Mouse (Mus musculus): ENCODE data around the gene Mesd. TPM values are rescaled to one million over a fixed set of nuclear protein-coding genes. Genes with fewer than 3 reads are reported as not detected.
A peak's percentile ranks its signal among the peaks of the same experiment; 100 is the strongest.
"Not testable (repeated sequence)": the region's sequence is repeated elsewhere in the genome, so short reads cannot be mapped to it uniquely, and the experiment has no call there.

Mesd gene
- polyA plus RNA-seq, 1 experiment, result not detected

- no peak overlapping the region for H3K27ac ChIP-seq (ENCODE audit: insufficient read depth, low read depth, low read length)
Measured at GRCm38 (mm10) chr7:83886366-83887129, 2.3 kb downstream of the Mesd start.

DNA sequence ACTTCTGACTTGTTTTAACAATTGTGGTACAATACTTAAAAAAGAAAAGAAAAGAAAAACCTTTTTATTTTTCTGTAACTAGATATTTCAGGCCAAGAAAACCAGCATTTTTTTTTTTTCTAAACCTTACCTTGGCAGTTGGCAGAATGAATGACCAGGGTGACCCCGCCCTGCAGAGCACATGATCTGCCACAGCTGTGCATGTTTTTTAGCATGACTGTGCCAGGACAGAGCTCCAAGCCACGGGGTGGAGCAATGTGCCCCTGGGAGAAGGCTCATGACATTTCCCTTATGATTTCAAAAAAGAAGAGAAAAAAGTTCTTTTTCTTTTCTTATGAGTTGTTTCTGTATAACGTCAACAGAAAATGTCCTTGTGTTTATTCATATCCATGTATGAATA, 5.1 kb downstream of the Mesd start:
- no peak overlapping the region for H3K4me3 ChIP-seq (ENCODE audit: insufficient read depth, low read depth, low read length)
- WGBS, result 66% methylated on average over 3 of the region's 3 CpGs
- no peak overlapping the region for H3K27ac ChIP-seq (ENCODE audit: insufficient read depth, low read depth, low read length)
- TF ChIP-seq POLR2A (IDR thresholded peaks at IDR 0.05; ENCODE audit: insufficient read depth, low read depth, low read length) (no peak), CTCF (IDR thresholded peaks at IDR 0.05; ENCODE audit: insufficient read depth, low read depth, low read length) (no peak)
- H3K4me1 ChIP-seq (ENCODE audit: control insufficient read depth, insufficient read depth, low read length), result no peaks in the 10 kb centered on the region

More at GRCm38 (mm10) chr7:83886366-83887129, 2.3 kb downstream of the Mesd start:
- H3K4me3 ChIP-seq (ENCODE audit: insufficient read depth, low read depth, low read length), result no peak overlapping the region
- 95% methylated on average over 6 of the region's 6 CpGs for WGBS
- peaks cover 9% of the 10 kb centered on the region for H3K4me1 ChIP-seq (ENCODE audit: control insufficient read depth, insufficient read depth, low read length)
- TF ChIP-seq POLR2A (IDR thresholded peaks at IDR 0.05; ENCODE audit: insufficient read depth, low read depth, low read length), result no peak
- no peak for TF ChIP-seq CTCF (IDR thresholded peaks at IDR 0.05; ENCODE audit: insufficient read depth, low read depth, low read length)

GRCm38 (mm10) chr7:83889946-83890345, 5.7 kb downstream of the Mesd start:
- H3K4me3 ChIP-seq (ENCODE audit: insufficient read depth, low read depth, low read length); H3K4me1 ChIP-seq (ENCODE audit: control insufficient read depth, insufficient read depth, low read length); H3K27ac ChIP-seq (ENCODE audit: insufficient read depth, low read depth, low read length): not testable (repeated sequence)
- WGBS, result 86% methylated on average over 5 of the region's 5 CpGs

- H3K4me3 ChIP-seq (ENCODE audit: insufficient read depth, low read depth, low read length), result peak overlapping the region; percentile 75
- WGBS, result 1% methylated on average over 44 of the region's 44 CpGs
- TF ChIP-seq POLR2A (IDR thresholded peaks at IDR 0.05; ENCODE audit: insufficient read depth, low read depth, low read length), result peak; percentile 38; the same call in 1 of the 2 replicates
- TF ChIP-seq CTCF (IDR thresholded peaks at IDR 0.05; ENCODE audit: insufficient read depth, low read depth, low read length), result no peak
Measured at GRCm38 (mm10) chr7:83891433-83892332, 7.4 kb downstream of the Mesd start.

DNA sequence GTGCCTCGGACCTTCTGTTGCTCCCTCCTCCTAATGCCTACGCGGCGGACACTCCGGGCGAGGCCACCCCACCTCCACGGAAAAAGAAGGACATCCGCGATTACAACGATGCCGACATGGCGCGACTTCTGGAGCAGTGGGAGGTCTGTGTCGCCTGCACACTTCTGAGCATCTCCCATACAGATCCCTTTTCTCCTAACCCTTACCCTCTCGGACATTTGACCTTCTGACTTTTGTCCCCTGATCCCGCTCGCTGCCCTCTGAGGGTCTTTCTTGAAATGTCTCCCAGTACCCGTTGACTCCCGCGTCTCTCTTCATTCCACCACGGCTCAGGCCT, 8.0 kb downstream of the Mesd start:
- WGBS, result under 1% methylated on average over 21 of the region's 21 CpGs
- TF ChIP-seq POLR2A (IDR thresholded peaks at IDR 0.05; ENCODE audit: insufficient read depth, low read depth, low read length), result 0 out of 2 replicates have a peak, but pooled peaks have one; percentile 12
- TF ChIP-seq CTCF (IDR thresholded peaks at IDR 0.05; ENCODE audit: insufficient read depth, low read depth, low read length), result no peak
- no peaks in the 10 kb centered on the region for H3K4me1 ChIP-seq (ENCODE audit: control insufficient read depth, insufficient read depth, low read length)
- H3K27ac ChIP-seq (ENCODE audit: insufficient read depth, low read depth, low read length), result peak overlapping the region; percentile 60
- peak overlapping the region; percentile 75 for H3K4me3 ChIP-seq (ENCODE audit: insufficient read depth, low read depth, low read length)

More at GRCm38 (mm10) chr7:83891433-83892332, 7.4 kb downstream of the Mesd start:
- no peaks in the 10 kb centered on the region for H3K4me1 ChIP-seq (ENCODE audit: control insufficient read depth, insufficient read depth, low read length)
- H3K27ac ChIP-seq (ENCODE audit: insufficient read depth, low read depth, low read length), result peak overlapping the region; percentile 60

GRCm38 (mm10) chr7:83894348-83894747, 10.1 kb downstream of the Mesd start:
- 96% methylated on average over 1 of the region's 1 CpGs for WGBS
- H3K4me3 ChIP-seq (ENCODE audit: insufficient read depth, low read depth, low read length), result no peak overlapping the region
- H3K4me1 ChIP-seq (ENCODE audit: control insufficient read depth, insufficient read depth, low read length), result no peaks in the 10 kb centered on the region
- TF ChIP-seq POLR2A (IDR thresholded peaks at IDR 0.05; ENCODE audit: insufficient read depth, low read depth, low read length) (no peak), CTCF (IDR thresholded peaks at IDR 0.05; ENCODE audit: insufficient read depth, low read depth, low read length) (no peak)
- H3K27ac ChIP-seq (ENCODE audit: insufficient read depth, low read depth, low read length), result no peak overlapping the region

DNA sequence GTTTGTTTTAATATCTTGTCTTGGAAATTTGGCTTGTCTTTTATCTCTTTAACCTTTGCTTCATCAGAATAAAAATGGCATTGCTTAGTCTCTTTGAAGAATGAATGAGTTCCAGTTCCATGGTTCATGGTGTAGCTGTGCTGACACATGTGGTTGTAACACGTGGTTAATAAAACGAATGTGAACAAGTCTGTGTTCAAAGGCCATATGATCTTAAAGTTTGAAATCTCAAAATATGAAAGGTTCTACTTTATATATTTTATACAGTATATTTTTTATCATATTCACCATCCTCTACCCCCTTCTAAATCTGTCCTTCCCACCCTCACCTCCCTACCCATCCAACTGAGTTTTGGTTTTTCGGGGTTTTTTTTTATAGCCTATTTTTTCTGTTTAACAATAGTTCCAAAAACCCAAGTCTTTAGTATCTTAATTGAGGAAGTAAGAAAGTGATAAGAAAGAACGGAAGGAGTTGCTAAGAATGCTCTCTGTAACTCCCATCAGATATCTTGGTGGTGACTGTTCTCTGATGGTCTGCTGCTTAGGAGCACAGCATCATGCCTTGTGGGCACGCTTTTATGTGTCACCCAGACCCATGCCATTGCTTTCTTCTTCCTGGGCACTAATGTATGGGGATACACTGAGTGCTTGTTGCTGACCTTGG, 11.9 kb downstream of the Mesd start:
- TF ChIP-seq POLR2A (IDR thresholded peaks at IDR 0.05; ENCODE audit: insufficient read depth, low read depth, low read length) (no peak), CTCF (IDR thresholded peaks at IDR 0.05; ENCODE audit: insufficient read depth, low read depth, low read length) (no peak)
- 97% methylated on average over 5 of the region's 5 CpGs for WGBS

DNA sequence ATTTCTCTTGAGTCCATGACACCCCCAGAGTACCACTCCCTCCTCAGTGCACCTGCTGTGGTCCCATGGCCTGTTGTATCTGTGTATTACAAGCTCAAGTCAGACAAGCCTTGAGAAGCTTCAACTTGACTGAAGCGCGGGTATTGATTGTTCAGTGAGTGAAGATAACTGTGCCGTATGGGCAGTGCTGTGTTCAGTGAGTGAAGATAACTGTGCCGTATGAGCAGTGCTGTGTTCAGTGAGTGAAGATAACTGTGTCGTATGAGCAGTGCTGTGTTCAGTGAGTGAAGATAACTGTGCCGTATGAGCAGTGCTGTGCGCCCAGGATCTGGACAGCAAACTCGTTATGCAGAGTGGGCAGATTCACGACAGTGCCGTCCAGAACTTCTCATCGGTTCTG, 14.0 kb downstream of the Mesd start:
- Histone ChIP-seq H3K27ac (ENCODE audit: insufficient read depth, low read depth, low read length) (no peak overlapping the region), H3K4me3 (ENCODE audit: insufficient read depth, low read depth, low read length) (no peak overlapping the region), H3K4me1 (ENCODE audit: control insufficient read depth, insufficient read depth, low read length) (no peaks in the 10 kb centered on the region)
- TF ChIP-seq CTCF (IDR thresholded peaks at IDR 0.05; ENCODE audit: insufficient read depth, low read depth, low read length) (no peak), POLR2A (IDR thresholded peaks at IDR 0.05; ENCODE audit: insufficient read depth, low read depth, low read length) (no peak)
- 93% methylated on average over 11 of the region's 11 CpGs for WGBS

More for the DNA sequence above, 11.9 kb downstream of the Mesd start:
- Histone ChIP-seq H3K27ac (ENCODE audit: insufficient read depth, low read depth, low read length) (no peak overlapping the region), H3K4me1 (ENCODE audit: control insufficient read depth, insufficient read depth, low read length) (no peaks in the 10 kb centered on the region), H3K4me3 (ENCODE audit: insufficient read depth, low read depth, low read length) (no peak overlapping the region)

Data from olfactory bulb, adult 2 months (tissue).